Mouse (Mus musculus) midbrain, embryonic 16.5 days (tissue): ENCODE measurements at regions not wholly inside any gene's neighbourhood (a gene's known extent, or its start where the extent isn't known, plus 50 kb on each side); places are given as distances from the start of the nearest gene placed in this dataset.

Source experiments
- ATAC-seq: fragments of 200-750 bp; cut with Nextera tagmentation; 2 replicates; pipeline ENCODE4 v1.8.0; 2017; ENCODE audit warnings: moderate TSS enrichment
- H3K27ac ChIP-seq: fragments of 300-500 bp; sonication (generic); 2 replicates; pipeline ENCODE4 v1.5.1; 2014; ENCODE audit warnings: mild to moderate bottlenecking, low read length, mixed read lengths
- H3K27me3 ChIP-seq: fragments of 300-500 bp; sonication (generic); 2 replicates; pipeline ENCODE4 v1.6.1; 2014; ENCODE audit warnings: low read depth, low read length, mixed read lengths; ENCODE audit not compliant: control insufficient read depth, insufficient read depth
- H3K36me3 ChIP-seq: fragments of 300-500 bp; sonication (generic); 2 replicates; pipeline ENCODE4 v1.6.1; 2014; ENCODE audit warnings: mild to moderate bottlenecking, low read length, moderate library complexity, mixed read lengths; ENCODE audit not compliant: control insufficient read depth, insufficient read depth
- H3K4me1 ChIP-seq: fragments of 300-500 bp; sonication (generic); 2 replicates; pipeline ENCODE4 v1.6.1; 2014; ENCODE audit warnings: mild to moderate bottlenecking, low read length, mixed read lengths; ENCODE audit not compliant: control insufficient read depth, insufficient read depth
- H3K4me2 ChIP-seq: fragments of 300-500 bp; sonication (generic); 2 replicates; pipeline ENCODE4 v1.6.1; 2014; ENCODE audit warnings: mild to moderate bottlenecking, low read length, mixed read lengths
- H3K4me3 ChIP-seq: fragments of 300-500 bp; sonication (generic); 2 replicates; pipeline ENCODE4 v1.5.1; 2014; ENCODE audit warnings: low read depth, mild to moderate bottlenecking, low read length, moderate library complexity, mixed read lengths
- H3K9ac ChIP-seq: fragments of 300-500 bp; sonication (generic); 2 replicates; pipeline ENCODE4 v1.6.1; 2014; ENCODE audit warnings: low read depth, low read length, mixed read lengths
- H3K9me3 ChIP-seq: fragments of 300-500 bp; sonication (generic); replicated peaks from 2 replicates; pipeline ENCODE4 v1.6.1; 2014; ENCODE audit warnings: mild to moderate bottlenecking, low read length, mixed read lengths; ENCODE audit not compliant: control insufficient read depth, poor library complexity, severe bottlenecking
- WGBS: fragments of 180-500 bp; shearing (Covaris S2); extraction: QIAGEN DNeasy Blood & Tissue Kit; methylation state at CpG from one replicate; pipeline ENCODE4 v1.1.7; 2014; 5-methylcytosine and 5-hydroxymethylcytosine counted together

DNA sequence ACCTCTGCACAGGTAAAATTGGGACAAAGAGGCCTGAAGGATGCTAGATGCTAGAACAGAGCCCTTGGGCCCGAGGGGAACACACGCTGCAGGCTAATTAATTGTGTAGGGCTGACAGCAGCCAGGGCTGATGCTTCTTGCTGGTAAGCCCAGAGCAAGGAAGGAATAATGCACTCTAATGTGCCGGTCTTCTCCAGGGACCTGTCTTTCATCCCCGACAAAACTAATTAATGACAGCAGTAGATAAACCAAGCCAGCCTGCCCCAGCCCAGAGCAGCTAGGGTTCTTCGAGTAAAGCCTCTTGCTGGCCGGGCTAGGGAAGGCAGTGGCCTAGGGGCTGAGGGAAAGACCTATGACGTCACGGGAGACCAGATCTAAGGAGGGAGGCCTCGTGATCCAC lies 124.1 kb upstream of the Unc5b start:
- peaks cover 21% of the 10 kb centered on the region for H3K4me1 ChIP-seq
- H3K9ac ChIP-seq = no peak overlapping the region
- H3K4me2 ChIP-seq = no peak overlapping the region
- H3K27ac ChIP-seq = peak overlapping the region; percentile 33; the same call in 1 of the 2 replicates
- no peak overlapping the region for H3K4me3 ChIP-seq
- 24% methylated on average over 9 of the region's 9 CpGs for WGBS
- no peaks in the 10 kb centered on the region for H3K36me3 ChIP-seq
- ATAC-seq = peak; percentile 29; the same call in 1 of the 2 replicates
- H3K9me3 ChIP-seq = no peaks in the 10 kb centered on the region
- no peaks in the 10 kb centered on the region for H3K27me3 ChIP-seq

DNA sequence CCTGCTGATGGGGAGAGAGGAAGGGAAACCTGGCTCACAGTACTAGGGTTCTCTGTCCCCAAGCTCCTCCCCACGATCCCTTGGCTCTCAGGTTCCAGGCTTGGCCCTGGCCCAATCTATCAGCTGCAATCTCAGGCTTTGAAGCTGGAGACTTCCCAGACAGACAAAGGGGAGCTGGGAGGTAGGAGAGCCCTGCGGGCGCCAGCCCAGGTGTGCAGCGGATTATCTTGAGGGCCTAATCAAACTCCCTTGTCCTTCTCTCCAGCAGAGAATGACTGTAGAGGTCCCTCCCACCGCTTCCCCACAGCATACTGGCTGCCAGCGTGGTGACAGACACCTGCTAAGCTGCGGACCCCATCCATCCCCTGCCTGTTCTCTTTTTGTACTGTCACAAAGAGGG lies 121.1 kb upstream of the Unc5b start:
- H3K9me3 ChIP-seq = no peaks in the 10 kb centered on the region
- WGBS = 8% methylated on average over 7 of the region's 7 CpGs
- no peak overlapping the region for H3K4me3 ChIP-seq
- ATAC-seq = no peak
- H3K4me2 ChIP-seq = no peak overlapping the region
- no peak overlapping the region for H3K27ac ChIP-seq
- peak overlapping the region; percentile 41 for H3K9ac ChIP-seq
- H3K36me3 ChIP-seq = no peaks in the 10 kb centered on the region
- H3K27me3 ChIP-seq = no peaks in the 10 kb centered on the region
- peaks cover 13% of the 10 kb centered on the region for H3K4me1 ChIP-seq

DNA sequence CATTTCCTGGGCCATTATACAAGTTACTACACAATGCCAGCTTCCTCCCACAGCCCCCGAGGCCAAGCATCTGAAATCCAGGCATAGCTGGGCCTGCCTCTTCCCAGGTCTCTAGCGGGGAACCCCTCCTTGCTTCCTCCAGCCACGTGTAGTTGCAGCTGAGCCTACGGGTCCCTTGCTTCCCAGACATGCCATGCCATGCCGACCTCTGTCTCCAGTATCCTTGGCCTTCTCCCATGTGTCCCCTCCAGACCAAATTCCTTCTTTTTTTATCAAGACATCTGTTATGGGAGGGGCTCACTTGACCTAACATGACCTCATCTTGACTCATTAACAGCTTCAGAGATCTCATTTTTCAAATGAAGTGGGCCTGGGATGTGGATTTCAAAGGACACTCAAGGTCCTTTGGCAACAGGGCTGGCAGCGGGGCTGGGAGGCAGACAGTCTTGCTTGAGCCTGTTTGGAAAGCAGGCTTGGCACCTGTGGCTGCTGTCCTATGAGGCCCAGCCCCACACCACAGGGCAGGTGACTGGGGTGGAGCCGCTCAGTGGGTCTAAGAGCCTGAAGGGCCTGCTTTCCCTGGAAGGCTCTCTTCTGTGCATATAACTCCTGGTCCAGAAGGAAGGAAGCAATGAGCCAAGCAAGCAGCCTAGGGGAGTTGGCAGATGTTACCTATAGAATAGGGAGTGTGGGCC lies 117.7 kb upstream of the Unc5b start:
- no peaks in the 10 kb centered on the region for H3K27me3 ChIP-seq
- H3K9me3 ChIP-seq = no peaks in the 10 kb centered on the region
- WGBS = 51% methylated on average over 7 of the region's 7 CpGs
- H3K4me3 ChIP-seq = no peak overlapping the region
- no peak overlapping the region for H3K4me2 ChIP-seq
- H3K9ac ChIP-seq = no peak overlapping the region
- H3K4me1 ChIP-seq = peaks cover 5% of the 10 kb centered on the region; the same call in 1 of the 2 replicates
- H3K27ac ChIP-seq = no peak overlapping the region
- ATAC-seq = no peak
- H3K36me3 ChIP-seq = no peaks in the 10 kb centered on the region

DNA sequence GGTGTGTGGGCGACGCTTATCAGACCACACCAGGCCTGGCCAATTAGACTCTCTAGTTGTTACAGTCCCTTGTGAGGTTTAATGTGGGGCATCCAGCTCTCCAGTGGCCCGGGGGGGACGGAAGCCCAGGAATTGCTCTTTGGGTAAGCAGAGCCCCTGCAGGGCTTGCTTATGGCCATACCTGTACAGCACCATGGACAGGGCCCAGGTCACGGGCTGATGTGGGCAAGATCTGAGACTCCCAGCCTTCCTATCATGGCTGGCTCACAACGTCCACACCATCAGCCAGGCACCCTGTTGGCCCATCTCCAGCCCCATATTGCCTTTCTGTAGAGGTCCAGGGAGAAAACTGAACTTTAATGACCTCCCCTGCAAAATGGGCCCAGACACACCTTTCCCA lies 111.7 kb upstream of the Unc5b start:
- Histone ChIP-seq H3K27me3 (no peaks in the 10 kb centered on the region), H3K36me3 (no peaks in the 10 kb centered on the region), H3K4me3 (no peak overlapping the region), H3K9ac (no peak overlapping the region), H3K4me1 (no peaks in the 10 kb centered on the region), H3K27ac (no peak overlapping the region), H3K4me2 (no peak overlapping the region), H3K9me3 (no peaks in the 10 kb centered on the region)
- WGBS = 81% methylated on average over 6 of the region's 6 CpGs
- ATAC-seq = no peak

DNA sequence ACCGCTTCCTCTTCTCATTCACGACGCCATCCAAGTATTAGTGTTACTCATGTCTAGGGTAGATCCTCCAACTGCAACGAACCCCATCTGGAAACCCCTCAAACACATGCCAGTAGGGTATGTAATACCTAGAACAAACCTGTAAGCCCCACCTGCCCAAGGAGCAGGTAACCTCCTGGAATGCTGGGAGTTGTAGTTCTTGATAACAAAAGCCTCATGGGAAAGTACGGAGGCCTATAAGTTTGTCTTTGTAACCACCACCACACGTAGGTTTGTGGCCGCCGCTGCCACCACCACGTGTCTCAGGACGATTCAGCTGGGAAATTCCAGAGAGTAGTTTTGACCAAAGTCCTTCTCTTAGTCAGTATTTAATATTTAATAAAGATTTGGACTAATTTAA lies 107.4 kb upstream of the Unc5b start:
- Histone ChIP-seq H3K36me3 (no peaks in the 10 kb centered on the region), H3K9ac (no peak overlapping the region), H3K9me3 (no peaks in the 10 kb centered on the region), H3K4me1 (peaks cover 11% of the 10 kb centered on the region), H3K27ac (no peak overlapping the region), H3K4me3 (no peak overlapping the region), H3K27me3 (no peaks in the 10 kb centered on the region), H3K4me2 (no peak overlapping the region)
- ATAC-seq = no peak
- whole genome bisulfite sequencing = 91% methylated on average over 10 of the region's 10 CpGs

DNA sequence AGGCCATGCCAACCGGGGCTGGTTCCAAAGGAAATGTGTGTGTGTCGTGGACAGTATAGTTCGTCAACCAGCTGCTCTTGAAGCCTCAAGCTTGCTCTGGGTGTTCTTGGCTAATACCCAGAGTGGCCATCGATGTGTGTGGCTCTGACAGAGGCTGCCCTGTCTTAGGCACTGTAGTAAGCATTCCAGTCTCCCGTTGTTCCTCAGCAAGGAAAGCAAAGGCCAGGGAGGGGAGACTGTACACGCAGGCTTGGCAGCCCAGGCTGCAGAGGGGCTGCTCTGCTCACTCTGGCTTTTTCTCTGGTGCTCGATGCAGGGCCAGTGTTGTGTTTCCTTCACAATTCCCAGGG lies 106.1 kb upstream of the Unc5b start:
- Histone ChIP-seq H3K9me3 (no peaks in the 10 kb centered on the region), H3K4me3 (no peak overlapping the region), H3K4me1 (peaks cover 11% of the 10 kb centered on the region), H3K27ac (no peak overlapping the region), H3K36me3 (no peaks in the 10 kb centered on the region), H3K27me3 (no peaks in the 10 kb centered on the region), H3K4me2 (no peak overlapping the region), H3K9ac (no peak overlapping the region)
- 23% methylated on average over 7 of the region's 7 CpGs for WGBS
- ATAC-seq = peak; percentile 44

DNA sequence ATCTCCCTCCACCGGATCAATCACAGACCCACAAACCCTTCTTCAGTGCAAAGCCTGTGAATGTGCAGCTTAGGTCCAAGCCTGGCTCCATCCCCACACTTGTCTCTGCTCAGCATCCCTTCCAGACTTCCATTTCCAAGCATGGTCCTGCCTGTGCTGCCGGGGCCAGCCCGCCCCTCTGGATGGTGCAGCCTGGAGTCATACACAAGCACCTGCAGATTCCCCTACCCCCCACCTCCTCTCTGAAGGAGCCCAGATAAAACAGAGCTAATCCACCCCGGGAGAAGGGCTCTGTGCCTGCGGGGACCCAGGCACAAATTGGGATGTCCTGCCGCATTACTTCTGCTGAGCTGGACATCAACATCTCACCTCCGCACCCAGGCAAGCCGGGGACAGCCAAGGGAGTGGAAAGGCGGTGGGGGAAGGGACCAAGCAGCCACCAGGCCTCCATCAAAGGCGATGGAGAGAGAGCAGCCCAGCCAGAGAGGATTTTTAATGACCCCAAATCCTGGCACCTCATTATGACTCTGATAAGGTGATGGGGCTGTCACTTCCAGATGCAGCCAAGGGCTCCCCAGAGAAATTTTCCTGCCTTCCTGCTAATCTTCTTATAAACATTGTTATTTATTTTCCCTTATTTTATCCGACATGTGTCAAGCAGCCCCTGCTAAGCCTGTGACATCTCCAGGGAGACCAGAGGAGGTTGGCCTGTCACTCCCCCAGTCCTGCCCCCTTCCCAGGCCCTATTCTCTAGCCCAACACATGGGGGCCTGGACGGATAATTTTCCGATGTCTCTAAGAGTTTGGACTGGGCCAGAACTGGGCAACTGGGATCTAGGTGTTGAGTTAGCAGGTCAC lies 105.5 kb upstream of the Unc5b start:
- peak; percentile 69 for ATAC-seq
- no peak overlapping the region for H3K9ac ChIP-seq
- peak overlapping the region; percentile 24; the same call in 1 of the 2 replicates for H3K27ac ChIP-seq
- no peak overlapping the region for H3K4me3 ChIP-seq
- no peaks in the 10 kb centered on the region for H3K36me3 ChIP-seq
- peaks cover 11% of the 10 kb centered on the region for H3K4me1 ChIP-seq
- no peaks in the 10 kb centered on the region for H3K9me3 ChIP-seq
- 10% methylated on average over 13 of the region's 13 CpGs for WGBS
- no peaks in the 10 kb centered on the region for H3K27me3 ChIP-seq
- H3K4me2 ChIP-seq = no peak overlapping the region

DNA sequence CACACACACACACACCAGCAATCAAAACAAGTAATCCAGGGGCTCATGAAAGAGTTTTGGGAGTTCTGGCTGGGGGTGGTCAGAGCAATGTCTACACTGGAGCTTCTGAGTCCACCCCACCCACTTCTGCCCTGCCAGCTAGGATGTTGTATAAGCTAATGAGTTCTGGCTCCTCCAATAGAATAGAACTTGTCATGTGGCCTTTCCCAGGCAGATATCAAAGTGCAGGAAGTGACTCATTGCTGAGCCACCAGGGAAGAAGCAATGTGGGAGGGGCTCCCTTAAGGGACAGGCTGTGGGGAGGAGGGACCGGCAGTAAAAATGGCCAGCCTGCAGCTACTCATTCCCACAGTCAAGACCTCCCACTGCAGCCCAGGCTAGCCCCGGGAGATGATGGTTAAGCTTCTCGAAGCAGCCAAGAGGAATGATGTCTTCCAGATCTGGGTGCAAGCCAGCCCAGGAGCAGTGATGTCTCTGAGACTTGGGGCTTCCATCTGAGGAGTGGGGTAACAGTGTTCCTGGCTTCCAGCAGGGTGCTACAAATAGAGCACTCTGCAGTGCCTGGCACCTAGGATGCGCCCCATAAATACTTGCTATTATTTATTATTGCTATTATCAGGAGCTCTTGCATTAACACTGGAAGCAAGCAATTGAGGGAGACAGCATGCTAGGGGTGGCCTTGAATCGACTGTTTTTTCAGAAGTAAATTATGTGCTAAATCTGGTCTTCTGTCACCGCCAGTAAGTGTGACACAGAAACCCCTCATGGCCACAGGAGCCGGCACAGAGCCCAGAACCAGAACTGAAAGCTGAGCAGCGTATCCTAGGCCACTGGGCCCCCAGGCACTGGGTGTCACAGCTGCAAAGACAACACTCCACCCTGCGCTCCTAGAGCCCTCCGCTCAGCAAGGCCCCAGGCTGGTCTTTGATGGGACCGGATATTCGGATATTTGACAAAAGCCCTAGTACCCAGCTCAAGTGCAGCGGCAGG lies 103.2 kb upstream of the Unc5b start:
- Histone ChIP-seq H3K9ac (no peak overlapping the region), H3K4me3 (no peak overlapping the region), H3K9me3 (no peaks in the 10 kb centered on the region), H3K4me2 (no peak overlapping the region), H3K4me1 (peaks cover 11% of the 10 kb centered on the region), H3K27ac (no peak overlapping the region), H3K27me3 (no peaks in the 10 kb centered on the region), H3K36me3 (no peaks in the 10 kb centered on the region)
- 63% methylated on average over 13 of the region's 13 CpGs for WGBS
- no peak for ATAC-seq
